Mouse (Mus musculus): ENCODE measurements around the gene Noct.

DNA sequence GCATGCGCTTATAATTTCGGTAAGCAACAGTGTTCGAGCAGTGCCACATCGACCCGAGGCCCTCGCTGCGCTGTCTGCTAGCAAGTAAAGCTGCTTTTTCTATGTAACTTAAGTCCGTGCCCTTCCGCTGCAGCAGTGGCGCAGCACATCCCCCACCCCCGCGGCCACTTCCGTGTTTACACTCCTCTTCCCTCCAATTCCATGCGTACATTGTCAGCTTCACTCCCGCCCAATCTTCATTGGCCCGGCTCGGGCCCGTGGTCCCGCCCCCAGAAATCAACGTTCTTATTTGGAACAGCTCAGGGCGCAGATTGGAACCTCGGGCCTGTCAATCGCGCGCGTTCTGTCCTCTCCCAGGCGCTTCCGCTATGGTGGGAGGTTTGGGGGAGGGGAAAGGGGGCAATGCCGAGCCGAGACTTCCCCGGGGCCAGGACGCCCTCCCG, 51.7 kb downstream of the Noct start:
- peak; percentile 73; the same call in 1 of the 2 replicates for TF ChIP-seq EP300 (IDR thresholded peaks at IDR 0.05)
- TF ChIP-seq CTCF (IDR thresholded peaks at IDR 0.05) = no peak

All from lung, postnatal 0 days (tissue).